Mouse (Mus musculus) ES-E14 (cell line): Measurements from ENCODE around the gene R3hdm4.

Source experiments
- CHD2 ChIP-seq: IDR thresholded peaks from 2 replicates; pipeline ENCODE4 v1.6.1; 2014; ENCODE audit warnings: mild to moderate bottlenecking, low read depth, low read length, inconsistent platforms
- HCFC1 ChIP-seq: IDR thresholded peaks from 2 replicates; pipeline ENCODE4 v1.6.1; 2012; ENCODE audit warnings: low read length, inconsistent platforms, borderline replicate concordance; ENCODE audit not compliant: insufficient read depth
- MAFK ChIP-seq: IDR thresholded peaks from 2 replicates; pipeline ENCODE4 v1.6.1; 2014; ENCODE audit warnings: mild to moderate bottlenecking, low read depth, low read length, inconsistent platforms; ENCODE audit not compliant: insufficient read depth
- ZC3H11A ChIP-seq: IDR thresholded peaks from 2 replicates; pipeline ENCODE4 v1.6.1; 2012; ENCODE audit warnings: low read depth, mild to moderate bottlenecking, inconsistent platforms, low read length, borderline replicate concordance
- ZNF384 ChIP-seq: IDR thresholded peaks from 2 replicates; pipeline ENCODE4 v1.6.1; 2012; ENCODE audit warnings: low read depth, low read length, inconsistent platforms

GRCm38 (mm10) chr10:79881981-79882380 is 39.0 kb downstream of the R3hdm4 start:
- TF ChIP-seq ZC3H11A = no peak
- TF ChIP-seq HCFC1 = no peak
- no peak for TF ChIP-seq ZNF384
- no peak for TF ChIP-seq CHD2
- TF ChIP-seq MAFK = no peak
